Mouse (Mus musculus): ENCODE data around the gene Pgrmc2. TPM values are rescaled to one million over a fixed set of nuclear protein-coding genes. Genes with fewer than 3 reads are reported as not detected.

Pgrmc2 gene
- total and polyA plus RNA-seq, 3 experiments = 24.6 to 70.5 (median 56.5) TPM

- DNase-seq = no peak
These were observed 12.3 kb downstream of the Pgrmc2 start for GRCm38 (mm10) chr3:41070519-41070918.

GRCm38 (mm10) chr3:41065320-41065719 lies 17.5 kb downstream of the Pgrmc2 start:
- DNase-seq = no peak

- no peak for DNase-seq
These were observed 20.1 kb downstream of the Pgrmc2 start for GRCm38 (mm10) chr3:41062758-41063157.

GRCm38 (mm10) chr3:41061831-41062565 lies 20.8 kb downstream of the Pgrmc2 start:
- no peak for DNase-seq

- no peak for DNase-seq
These were observed 23.6 kb downstream of the Pgrmc2 start for GRCm38 (mm10) chr3:41059249-41059648.

- DNase-seq = peak; percentile 23
These were observed 24.5 kb downstream of the Pgrmc2 start for GRCm38 (mm10) chr3:41058395-41058794.

- DNase-seq = peak; percentile 5
These were observed 29.5 kb downstream of the Pgrmc2 start for GRCm38 (mm10) chr3:41053334-41053733.

- no peak for DNase-seq
These were observed 35.0 kb downstream of the Pgrmc2 start for GRCm38 (mm10) chr3:41047838-41048237.

GRCm38 (mm10) chr3:41043756-41044354 lies 39.0 kb downstream of the Pgrmc2 start:
- DNase-seq = no peak

GRCm38 (mm10) chr3:41042195-41042938 lies 40.5 kb downstream of the Pgrmc2 start:
- peak; percentile 23 for DNase-seq

- DNase-seq = no peak
These were observed 41.6 kb downstream of the Pgrmc2 start for GRCm38 (mm10) chr3:41041241-41041640.

GRCm38 (mm10) chr3:41038297-41038916 lies 44.4 kb downstream of the Pgrmc2 start:
- no peak for DNase-seq

GRCm38 (mm10) chr3:41031286-41032210 lies 51.3 kb downstream of the Pgrmc2 start:
- DNase-seq = no peak

GRCm38 (mm10) chr3:41030705-41031104 lies 52.1 kb downstream of the Pgrmc2 start:
- DNase-seq = no peak

- peak; percentile 24 for DNase-seq
These were observed 60.9 kb downstream of the Pgrmc2 start for GRCm38 (mm10) chr3:41021980-41022379.

- DNase-seq = no peak
These were observed 62.2 kb downstream of the Pgrmc2 start for GRCm38 (mm10) chr3:41020687-41021086.

GRCm38 (mm10) chr3:41018022-41018608 lies 64.7 kb downstream of the Pgrmc2 start:
- DNase-seq = no peak

Measured in adrenal gland, adult 2 months (tissue).